Mouse (Mus musculus) lung, postnatal 25 days (tissue): ENCODE results near the gene Mlx.
"Not testable (repeated sequence)": the region's sequence is repeated elsewhere in the genome, so short reads cannot be mapped to it uniquely, and the experiment has no call there.

Source experiments
- DNase-seq: peaks from one replicate; pipeline ENCODE4 v3.0.0; 2022; ENCODE audit warnings: low spot score

Mlx gene

GRCm38 (mm10) chr11:101098231-101098630, 11.2 kb downstream of the Mlx start:
- DNase-seq, result no peak

GRCm38 (mm10) chr11:101103011-101103410, 15.9 kb downstream of the Mlx start:
- no peak for DNase-seq

GRCm38 (mm10) chr11:101109351-101109750, 22.3 kb downstream of the Mlx start:
- no peak for DNase-seq

GRCm38 (mm10) chr11:101110708-101111107, 23.6 kb downstream of the Mlx start:
- DNase-seq, result no peak

GRCm38 (mm10) chr11:101111178-101111577, 24.1 kb downstream of the Mlx start:
- DNase-seq, result no peak

- no peak for DNase-seq
These were observed 25.1 kb downstream of the Mlx start for GRCm38 (mm10) chr11:101112186-101112585.

- DNase-seq, result no peak
These were observed 28.5 kb downstream of the Mlx start for GRCm38 (mm10) chr11:101115564-101115963.

- DNase-seq, result no peak
These were observed 31.0 kb downstream of the Mlx start for GRCm38 (mm10) chr11:101118105-101118504.

- DNase-seq, result no peak
These were observed 32.2 kb downstream of the Mlx start for GRCm38 (mm10) chr11:101119131-101119760.

- peak; percentile 99 for DNase-seq
These were observed 32.9 kb downstream of the Mlx start, which contains the start of the genes Retreg3 and Tubg1 for GRCm38 (mm10) chr11:101119761-101120544. Retreg3 (minus strand) TSS chr11:101119893. Tubg1 (plus strand) TSS chr11:101119938.

GRCm38 (mm10) chr11:101120545-101121188, 33.6 kb downstream of the Mlx start:
- DNase-seq, result no peak

- DNase-seq, result not testable (repeated sequence)
These were observed 37.4 kb downstream of the Mlx start for GRCm38 (mm10) chr11:101124494-101124893.

- not testable (repeated sequence) for DNase-seq
These were observed 37.9 kb downstream of the Mlx start for GRCm38 (mm10) chr11:101125008-101125407.

GRCm38 (mm10) chr11:101127075-101127474, 40.0 kb downstream of the Mlx start:
- no peak for DNase-seq

GRCm38 (mm10) chr11:101128996-101129577, 42.0 kb downstream of the Mlx start:
- no peak for DNase-seq

- no peak for DNase-seq
These were observed 43.1 kb downstream of the Mlx start for GRCm38 (mm10) chr11:101130056-101130756.

- DNase-seq, result no peak
These were observed 44.1 kb downstream of the Mlx start for GRCm38 (mm10) chr11:101131187-101131586.

GRCm38 (mm10) chr11:101131701-101132100, 44.6 kb downstream of the Mlx start:
- no peak for DNase-seq

GRCm38 (mm10) chr11:101133037-101133436, 46.0 kb downstream of the Mlx start:
- DNase-seq, result no peak

GRCm38 (mm10) chr11:101134217-101134865, 47.3 kb downstream of the Mlx start:
- no peak for DNase-seq

- no peak for DNase-seq
These were observed 49.9 kb downstream of the Mlx start for GRCm38 (mm10) chr11:101137000-101137399.
